Mouse (Mus musculus) embryonic facial prominence, embryonic 14.5 days (tissue): ENCODE measurements at regions not wholly inside any gene's neighbourhood (a gene's known extent, or its start where the extent isn't known, plus 50 kb on each side); places are given as distances from the start of the nearest gene placed in this dataset.
A peak's percentile ranks its signal among the peaks of the same experiment; 100 is the strongest.

ENCODE experiments used
- ATAC-seq: fragments of 200-750 bp; cut with Nextera tagmentation; 2 replicates; pipeline ENCODE4 v1.8.0; 2017; ENCODE audit warnings: low read depth, moderate number of reproducible peaks, moderate TSS enrichment
- DNase-seq: peaks from one replicate; pipeline ENCODE4 v3.0.0-alpha.2; 2015; ENCODE audit warnings: low spot score
- H3K27ac ChIP-seq: fragments of 300-500 bp; sonication (generic); replicated peaks from 2 replicates; pipeline ENCODE4 v1.5.1; 2014; ENCODE audit warnings: low read depth, mild to moderate bottlenecking, low read length, moderate library complexity
- H3K27me3 ChIP-seq: fragments of 300-500 bp; sonication (generic); replicated peaks from 2 replicates; pipeline ENCODE4 v1.6.1; 2014; ENCODE audit warnings: low read length; ENCODE audit not compliant: control insufficient read depth, insufficient read depth
- H3K36me3 ChIP-seq: fragments of 300-500 bp; sonication (generic); 2 replicates; pipeline ENCODE4 v1.6.1; 2014; ENCODE audit warnings: low read length, mixed read lengths; ENCODE audit not compliant: control insufficient read depth, insufficient read depth
- H3K4me1 ChIP-seq: fragments of 300-500 bp; sonication (generic); 2 replicates; pipeline ENCODE4 v1.6.1; 2014; ENCODE audit warnings: antibody characterized with exemption, low read length; ENCODE audit not compliant: control insufficient read depth, insufficient read depth
- H3K4me2 ChIP-seq: fragments of 300-500 bp; sonication (generic); 2 replicates; pipeline ENCODE4 v1.6.1; 2014; ENCODE audit warnings: low read depth, mild to moderate bottlenecking, low read length, moderate library complexity, mixed read lengths
- H3K4me3 ChIP-seq: fragments of 300-500 bp; sonication (generic); 2 replicates; pipeline ENCODE4 v1.5.1; 2014; ENCODE audit warnings: low read depth, mild to moderate bottlenecking, low read length
- H3K9ac ChIP-seq: fragments of 300-500 bp; sonication (generic); 2 replicates; pipeline ENCODE4 v1.6.1; 2014; ENCODE audit warnings: low read depth, mild to moderate bottlenecking, low read length, moderate library complexity, mixed read lengths
- H3K9me3 ChIP-seq: fragments of 300-500 bp; sonication (generic); 2 replicates; pipeline ENCODE4 v1.6.1; 2016; ENCODE audit warnings: low read length; ENCODE audit not compliant: control insufficient read depth
- WGBS: fragments of 180-500 bp; shearing (Covaris S2); extraction: QIAGEN DNeasy Blood & Tissue Kit; methylation state at CpG from one replicate; pipeline ENCODE4 v1.1.7; 2014; 5-methylcytosine and 5-hydroxymethylcytosine counted together

GRCm38 (mm10) chr3:14381421-14381992, 99.0 kb upstream of the Slc7a12 start:
- Histone ChIP-seq H3K27me3 (no peaks in the 10 kb centered on the region), H3K9ac (0 out of 2 replicates have a peak overlapping the region, but pooled peaks have one; percentile 30), H3K36me3 (no peaks in the 10 kb centered on the region), H3K4me1 (no peaks in the 10 kb centered on the region), H3K4me2 (peak overlapping the region; percentile 49), H3K4me3 (peak overlapping the region; percentile 27), H3K27ac (no peak overlapping the region), H3K9me3 (no peaks in the 10 kb centered on the region)
- 10% methylated on average over 18 of the region's 18 CpGs for WGBS
- DNase-seq (peak; percentile 62), ATAC-seq (peak; percentile 91)

GRCm38 (mm10) chr3:14390656-14391055, 89.8 kb upstream of the Slc7a12 start:
- no peaks in the 10 kb centered on the region for H3K36me3 ChIP-seq
- 80% methylated on average over 1 of the region's 1 CpGs for WGBS
- no peak for DNase-seq
- H3K4me3 ChIP-seq: no peak overlapping the region
- no peak overlapping the region for H3K9ac ChIP-seq
- H3K27me3 ChIP-seq: no peaks in the 10 kb centered on the region
- H3K9me3 ChIP-seq: no peaks in the 10 kb centered on the region
- no peaks in the 10 kb centered on the region for H3K4me1 ChIP-seq
- H3K27ac ChIP-seq: no peak overlapping the region
- H3K4me2 ChIP-seq: no peak overlapping the region
- ATAC-seq: no peak

GRCm38 (mm10) chr3:14398676-14399075, 81.8 kb upstream of the Slc7a12 start:
- H3K36me3 ChIP-seq: no peaks in the 10 kb centered on the region
- no peak overlapping the region for H3K4me2 ChIP-seq
- no peak overlapping the region for H3K27ac ChIP-seq
- no peak overlapping the region for H3K9ac ChIP-seq
- H3K27me3 ChIP-seq: no peaks in the 10 kb centered on the region
- no peaks in the 10 kb centered on the region for H3K9me3 ChIP-seq
- H3K4me1 ChIP-seq: no peaks in the 10 kb centered on the region
- H3K4me3 ChIP-seq: no peak overlapping the region
- 84% methylated on average over 3 of the region's 3 CpGs for WGBS
- DNase-seq: no peak
- ATAC-seq: no peak

GRCm38 (mm10) chr3:14408435-14409125, 71.9 kb upstream of the Slc7a12 start:
- WGBS: 81% methylated on average over 1 of the region's 1 CpGs
- no peak overlapping the region for H3K4me2 ChIP-seq
- no peaks in the 10 kb centered on the region for H3K27me3 ChIP-seq
- H3K9me3 ChIP-seq: no peaks in the 10 kb centered on the region
- no peak for ATAC-seq
- no peaks in the 10 kb centered on the region for H3K4me1 ChIP-seq
- no peak overlapping the region for H3K9ac ChIP-seq
- H3K36me3 ChIP-seq: no peaks in the 10 kb centered on the region
- DNase-seq: no peak
- no peak overlapping the region for H3K4me3 ChIP-seq
- H3K27ac ChIP-seq: no peak overlapping the region
